Mouse (Mus musculus): Measurements from ENCODE around the gene Ing5. TPM values are rescaled to one million over a fixed set of nuclear protein-coding genes. Genes with fewer than 3 reads are reported as not detected.
A peak's percentile ranks its signal among the peaks of the same experiment; 100 is the strongest.
"Not testable (repeated sequence)": the region's sequence is repeated elsewhere in the genome, so short reads cannot be mapped to it uniquely, and the experiment has no call there.

The Ing5 gene
- total RNA-seq (2021): 10 to 100 TPM in 1 of 2 experiments, 1 to 10 TPM in 1; 9.8 to 10.4 TPM

DNA sequence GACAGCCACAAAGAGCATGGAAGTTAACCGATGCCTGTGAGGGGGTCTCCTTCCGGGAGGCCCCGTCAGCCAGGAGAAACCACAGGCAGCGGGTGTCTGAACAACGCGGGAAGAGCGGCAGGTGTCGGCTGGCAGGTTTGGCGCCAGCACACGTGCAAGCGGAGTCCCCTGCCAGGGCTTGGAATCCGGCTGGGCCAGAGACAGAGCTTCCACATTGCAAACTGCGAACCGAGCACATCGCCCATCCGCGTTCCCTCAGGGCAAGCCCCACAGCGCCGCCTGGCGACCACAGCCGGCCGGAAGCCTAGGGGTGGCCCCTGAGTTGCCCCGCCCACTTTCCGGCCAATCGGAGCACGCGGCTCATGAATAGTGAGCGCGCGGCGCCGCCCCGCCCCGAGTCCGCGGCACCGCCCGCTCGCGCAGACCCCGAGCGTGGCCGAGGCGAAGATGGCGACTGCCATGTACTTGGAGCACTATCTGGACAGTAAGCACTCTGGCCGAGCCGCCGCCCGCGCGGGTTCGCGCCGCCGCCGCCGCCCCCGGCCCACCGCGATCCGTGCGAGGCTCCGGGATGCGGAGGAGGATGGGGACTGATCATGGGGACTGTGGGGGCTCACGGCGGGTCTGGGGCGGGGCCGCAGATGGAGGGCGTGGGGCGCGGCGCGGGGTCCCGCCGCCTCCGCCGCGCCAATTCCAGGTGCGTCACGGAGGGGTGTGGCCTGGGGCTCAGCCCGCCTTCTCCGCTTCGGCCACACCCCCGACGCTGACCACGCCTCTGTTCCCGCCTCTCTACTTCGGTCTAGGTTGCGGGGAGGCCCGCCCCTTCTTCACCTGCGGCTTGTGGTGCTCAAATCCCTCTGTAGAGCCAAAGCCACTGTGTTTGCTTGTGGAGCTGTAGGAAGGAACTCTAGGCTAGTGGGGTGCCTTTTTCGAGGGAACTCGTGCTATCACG lies at the start of gene Ing5:
Gene Ing5, plus strand, starts transcription at position 410 of the 952 bp plus-strand sequence.
- DNase-seq: peak; percentile 100
- intact Hi-C loops (cut with DNase I): loop anchor here (10.0 kb wide), 1 partner anchor 139 kb away; no protein-coding TSS in a partner anchor

DNA sequence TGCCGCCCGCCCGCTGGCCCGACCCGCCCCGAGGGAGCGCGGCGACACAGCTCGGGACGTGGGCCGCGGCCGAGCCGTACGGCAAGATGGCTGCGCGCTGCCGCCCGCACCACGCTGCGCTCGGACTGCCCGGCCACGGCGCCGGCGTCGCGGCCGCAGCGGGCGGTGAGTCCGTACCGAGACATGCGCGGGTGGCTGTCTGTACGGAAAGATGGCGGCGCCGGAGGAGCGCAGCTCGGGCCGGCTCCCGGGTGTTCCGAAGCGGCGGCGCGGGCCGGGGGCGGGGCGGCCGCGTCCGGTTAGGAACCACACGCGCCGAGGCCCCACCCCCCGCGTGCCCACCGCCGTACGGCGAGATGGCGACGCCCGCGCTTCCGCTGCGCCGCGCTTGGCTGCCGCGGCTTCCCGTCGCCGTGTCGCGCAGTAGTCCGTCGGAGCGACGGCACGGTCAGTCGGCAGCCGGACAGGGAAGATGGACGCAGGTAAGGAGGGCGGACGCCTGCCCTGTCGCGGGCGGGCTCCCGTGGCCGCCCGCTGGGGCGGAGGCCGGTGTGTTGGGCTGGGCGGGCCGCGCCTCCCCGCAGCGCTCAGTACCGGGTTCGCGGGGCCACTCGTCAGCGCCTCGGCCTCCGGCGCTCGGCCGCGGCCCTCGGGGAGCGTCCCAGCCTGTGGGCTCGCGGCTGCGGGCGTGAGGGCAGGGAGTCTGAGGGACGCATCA lies 49.0 kb upstream of the Ing5 start, which contains the start of gene Thap4:
Gene Thap4, minus strand, starts transcription at position 292 of the 718 bp plus-strand sequence.
- DNase-seq: peak; percentile 94 to 95
- intact Hi-C loops (cut with DNase I): loop anchor here (2.0 to 10.0 kb wide), 2 partner anchors 46 to 410 kb away; partner anchors contain the start of genes Dtymk, Pask and Ppp1r7

DNA sequence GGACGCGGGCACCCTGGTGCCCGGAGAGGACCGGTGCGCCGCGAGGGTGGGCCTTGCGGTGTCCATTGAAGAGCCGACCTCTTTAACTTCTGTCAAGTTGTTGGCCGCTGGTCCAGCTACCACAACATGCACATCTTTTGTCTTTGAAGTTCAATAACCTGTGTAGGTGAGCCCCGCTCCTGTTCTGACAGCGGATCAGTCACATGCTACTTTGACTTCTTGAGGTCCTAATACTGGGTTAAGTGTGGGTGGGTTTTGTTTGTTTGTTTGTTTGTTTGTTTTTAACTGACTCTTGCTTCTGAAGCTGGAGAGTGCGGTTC lies 48.5 kb upstream of the Ing5 start:
- intact Hi-C loops (cut with DNase I): loop anchor here (2.0 to 10.0 kb wide), 2 partner anchors 46 to 410 kb away; partner anchors contain the start of genes Dtymk, Pask and Ppp1r7
- no peak for DNase-seq

DNA sequence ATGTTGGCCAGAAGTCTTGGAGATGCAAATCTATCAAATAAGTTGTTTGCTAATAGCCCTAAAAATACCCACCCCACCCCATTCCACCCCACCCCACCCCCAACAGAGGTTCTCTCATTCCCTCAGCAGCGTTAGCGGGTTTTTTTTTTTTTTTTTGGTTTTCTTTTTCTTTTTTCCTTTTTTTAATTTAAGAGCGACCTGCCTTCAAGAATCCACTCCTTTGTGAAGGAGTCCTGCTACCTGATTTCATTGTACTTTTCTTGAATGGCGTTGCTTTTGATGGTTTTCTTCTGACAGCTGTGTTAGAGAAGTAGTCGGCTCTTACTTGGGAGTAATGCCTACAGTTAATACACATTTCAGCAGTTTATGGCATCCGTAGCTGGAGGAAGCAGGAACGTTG lies 48.1 kb upstream of the Ing5 start:
- DNase-seq: no peak
- intact Hi-C loops (cut with DNase I): loop anchor here (2.0 to 10.0 kb wide), 2 partner anchors 45 to 411 kb away; partner anchors contain the start of genes Dtymk, Pask and Ppp1r7

DNA sequence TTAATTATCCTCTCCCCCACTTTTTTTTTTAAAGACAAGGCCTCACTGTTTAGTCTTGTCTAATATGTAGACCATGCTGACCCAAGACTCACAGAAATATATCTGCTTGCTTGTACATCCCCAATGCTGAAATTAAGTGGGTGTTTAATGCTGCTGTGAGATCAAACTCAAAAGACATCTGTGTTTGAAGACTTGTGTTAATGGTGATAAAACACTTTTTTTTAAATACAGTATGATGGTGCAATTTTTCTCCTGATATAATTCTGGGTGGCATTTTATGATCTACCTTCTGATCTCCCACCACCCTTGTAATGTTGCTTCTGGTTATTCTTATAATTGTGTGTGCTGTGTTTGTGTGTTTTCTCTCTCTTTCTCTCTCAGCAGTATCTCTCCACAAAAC lies 47.6 kb upstream of the Ing5 start:
- no peak for DNase-seq
- intact Hi-C loops (cut with DNase I): loop anchor here (10.0 kb wide), 1 partner anchor 411 kb away; the partner anchor contains the start of genes Pask and Ppp1r7

DNA sequence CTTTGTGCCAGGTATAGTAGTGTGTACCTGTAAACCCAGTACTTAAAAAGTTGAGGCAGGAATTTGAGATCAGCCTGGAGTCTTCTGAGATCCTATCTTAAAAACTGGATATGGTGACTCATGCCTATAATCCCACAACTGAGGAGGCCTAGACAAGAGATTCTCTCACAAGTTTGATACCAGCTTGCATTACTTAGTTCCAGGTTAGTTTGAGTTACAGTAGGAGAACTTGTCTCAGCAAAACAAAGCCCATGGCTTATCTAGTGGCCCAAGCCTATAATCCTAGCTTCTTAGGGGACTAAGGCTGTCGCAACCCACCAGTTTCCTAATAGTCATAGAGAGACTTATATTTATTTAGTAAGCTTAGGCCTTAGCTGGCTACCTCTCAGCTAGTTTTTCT lies 43.7 kb upstream of the Ing5 start:
- intact Hi-C loops (cut with DNase I): no loop called here
- no peak for DNase-seq

DNA sequence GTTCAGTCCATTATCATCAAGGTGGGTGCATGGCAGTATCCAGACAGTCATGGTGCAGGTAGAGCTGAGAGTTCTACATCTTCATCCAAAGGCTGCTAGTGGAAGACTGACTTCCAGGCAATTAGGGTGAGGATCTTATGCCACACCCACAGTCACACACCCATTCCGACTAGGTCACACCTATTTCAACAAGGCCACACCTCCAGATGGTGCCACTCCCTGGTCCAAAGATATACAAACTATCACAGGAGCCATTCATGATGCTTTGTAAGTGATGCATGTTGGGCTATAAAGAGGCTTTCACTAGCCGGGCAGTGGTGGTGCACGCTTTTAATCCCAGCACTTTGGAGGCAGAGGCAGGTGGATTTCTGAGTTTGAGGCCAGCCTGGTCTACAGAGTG lies 40.2 kb upstream of the Ing5 start:
- intact Hi-C loops (cut with DNase I); DNase-seq: not testable (repeated sequence)

DNA sequence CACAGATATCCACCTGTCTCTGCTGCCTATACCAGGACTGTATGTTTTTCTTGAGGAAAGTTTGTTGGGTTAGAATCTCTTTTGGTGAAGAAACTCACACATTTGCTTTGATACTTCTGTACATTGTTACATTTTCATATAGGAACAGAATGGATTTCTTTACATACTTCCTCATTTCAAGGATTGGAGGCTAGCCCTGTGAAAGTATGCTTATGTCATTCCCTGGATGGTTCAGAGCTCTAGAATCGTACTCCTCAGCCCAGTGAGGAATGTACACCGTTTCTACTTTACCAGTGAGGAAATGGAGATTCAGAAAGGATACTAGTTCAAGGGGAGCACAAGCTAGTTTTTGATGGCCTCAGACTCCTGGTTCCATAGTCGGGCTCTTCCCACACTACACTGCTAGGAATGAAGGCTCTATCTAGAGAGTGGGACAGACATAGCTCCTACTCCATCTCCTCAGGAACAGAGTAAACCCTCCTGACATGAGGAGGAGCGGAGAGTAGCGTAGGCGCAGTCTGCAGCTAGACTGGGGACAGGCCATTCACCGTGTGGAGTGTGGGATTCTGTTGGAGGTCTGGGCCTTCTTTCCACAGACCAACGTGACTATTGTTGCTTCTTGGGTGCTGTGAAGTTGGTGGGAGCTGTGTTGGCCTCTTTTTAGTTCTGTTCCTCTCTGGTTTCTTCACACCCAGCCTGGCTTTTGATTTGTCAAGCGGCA lies 38.7 kb upstream of the Ing5 start:
- DNase-seq: no peak
- intact Hi-C loops (cut with DNase I): no loop called here

DNA sequence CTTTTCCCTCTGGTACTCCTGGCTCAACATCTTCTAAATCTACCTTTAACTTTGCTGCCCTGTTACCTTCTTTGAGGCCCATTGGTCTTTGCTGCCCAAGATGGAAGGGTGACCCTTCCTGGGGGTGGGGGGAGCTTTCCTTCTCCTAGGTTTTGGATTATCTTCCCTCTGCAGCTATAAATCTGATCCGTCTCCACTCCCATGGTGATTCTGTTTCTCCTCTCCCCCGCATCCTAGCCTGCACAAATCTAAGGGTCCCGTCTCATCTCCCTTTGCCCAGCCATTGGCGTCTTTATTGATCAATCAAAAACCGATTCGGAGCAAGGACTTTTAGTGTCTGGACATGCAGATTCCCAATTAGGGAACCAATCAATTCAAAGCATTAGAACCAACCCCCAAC lies 36.2 kb upstream of the Ing5 start:
- no peak for DNase-seq
- intact Hi-C loops (cut with DNase I): no loop called here

DNA sequence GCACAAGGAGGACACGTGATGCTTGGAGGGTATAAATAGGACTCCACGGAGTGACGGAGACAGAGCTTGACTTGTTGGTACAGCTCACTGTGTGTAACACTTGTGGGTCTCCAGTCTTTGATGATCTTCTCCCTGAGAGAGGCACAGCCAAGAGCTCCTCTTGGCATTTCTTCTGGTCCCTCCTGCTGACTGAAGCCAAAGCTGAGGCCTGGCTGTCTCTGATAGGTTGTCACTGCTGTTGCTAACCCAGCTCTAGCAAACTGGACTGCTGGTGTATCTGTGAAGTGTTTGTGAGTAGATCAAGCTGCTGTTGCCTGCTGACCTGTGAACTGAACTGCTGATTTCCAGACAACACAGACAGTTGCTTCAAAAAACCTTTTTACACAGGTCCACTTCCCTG lies 33.9 kb upstream of the Ing5 start:
- peak in 1 of 2 experiments; percentile 10 for DNase-seq
- intact Hi-C loops (cut with DNase I): no loop called here

DNA sequence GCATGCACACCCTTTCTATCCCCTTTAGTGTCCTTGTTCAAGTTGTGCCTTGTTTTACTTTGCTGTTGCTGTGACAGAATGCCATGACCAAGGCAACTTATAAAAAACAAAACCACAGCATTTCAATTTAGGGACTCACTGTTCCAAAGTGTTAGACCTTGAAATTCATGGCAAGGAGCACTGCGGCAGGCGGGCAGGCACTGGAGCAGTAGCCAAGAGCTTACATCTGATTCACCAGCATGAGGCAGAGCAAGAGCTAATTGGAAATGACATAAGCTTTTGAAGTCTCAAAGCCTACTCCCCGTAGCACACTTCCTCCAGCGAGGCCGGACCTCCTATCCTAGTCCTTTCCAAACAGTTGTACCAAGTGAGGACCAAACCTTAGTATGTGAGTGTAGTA lies 27.1 kb upstream of the Ing5 start:
- intact Hi-C loops (cut with DNase I): no loop called here
- no peak for DNase-seq

DNA sequence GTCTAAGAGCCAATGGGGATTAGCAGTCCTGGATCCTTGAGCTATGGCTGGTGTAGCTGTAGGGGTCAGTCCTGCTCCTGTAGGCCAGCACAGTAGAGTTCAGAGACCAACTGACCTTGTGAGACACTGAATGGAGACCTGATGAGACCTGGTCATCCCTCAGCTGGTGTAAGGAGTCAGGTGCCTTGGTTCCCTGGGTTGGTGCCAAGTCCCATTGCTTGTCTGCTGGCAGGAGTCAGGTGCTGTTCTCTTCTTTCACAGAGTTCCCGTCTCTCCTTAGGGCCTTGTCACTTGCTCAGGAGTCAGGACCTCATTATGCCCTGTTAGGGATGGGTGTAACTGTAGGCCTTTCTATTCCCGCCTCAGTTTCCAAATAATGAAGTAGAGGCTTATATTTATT lies 16.9 kb upstream of the Ing5 start:
- no peak for DNase-seq
- intact Hi-C loops (cut with DNase I): no loop called here

DNA sequence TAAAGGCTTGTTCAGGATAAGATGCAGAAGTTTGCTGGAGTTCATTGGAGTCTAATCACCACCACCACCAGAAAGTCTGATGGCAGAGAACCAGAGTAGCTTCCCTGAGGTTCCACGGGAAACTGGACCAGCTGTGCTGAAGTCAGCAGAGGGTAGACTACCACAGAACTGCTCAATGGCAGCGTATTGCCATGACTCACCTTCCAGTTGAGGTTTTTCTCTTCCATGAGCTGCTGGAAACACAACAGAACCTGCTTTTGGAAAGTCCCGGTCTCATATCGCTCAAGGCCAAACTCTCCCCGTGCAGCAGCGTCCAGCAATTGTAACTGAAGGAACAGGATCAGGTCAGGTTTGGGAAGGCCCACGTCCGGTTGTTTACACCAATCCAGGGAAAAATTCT lies 9.2 kb upstream of the Ing5 start:
- intact Hi-C loops (cut with DNase I): loop anchor here (10.0 kb wide), 1 partner anchor 450 kb away; the partner anchor contains the start of genes Pask and Ppp1r7
- DNase-seq: no peak

DNA sequence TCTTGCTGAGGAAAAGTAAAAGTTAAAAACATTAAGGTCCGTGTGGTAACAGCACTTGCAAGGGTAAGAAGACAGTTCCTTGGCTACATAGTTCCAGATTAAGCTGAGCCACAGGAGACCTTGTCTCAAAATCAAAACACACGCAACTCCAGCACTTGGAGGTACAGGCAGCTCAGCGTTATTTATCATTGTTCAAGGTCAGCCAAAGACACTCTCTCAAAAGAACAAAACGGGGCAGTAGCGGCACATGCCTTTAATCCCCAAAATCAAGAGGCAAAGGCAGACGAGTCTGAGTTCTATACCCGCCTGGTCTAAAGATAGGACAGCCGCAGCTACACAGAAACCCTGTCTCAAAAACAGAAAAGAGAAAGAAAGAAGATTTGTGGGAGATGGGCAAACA lies 7.9 kb upstream of the Ing5 start:
- intact Hi-C loops (cut with DNase I): loop anchor here (10.0 kb wide), 1 partner anchor 451 kb away; the partner anchor contains the start of genes Pask and Ppp1r7
- no peak for DNase-seq

DNA sequence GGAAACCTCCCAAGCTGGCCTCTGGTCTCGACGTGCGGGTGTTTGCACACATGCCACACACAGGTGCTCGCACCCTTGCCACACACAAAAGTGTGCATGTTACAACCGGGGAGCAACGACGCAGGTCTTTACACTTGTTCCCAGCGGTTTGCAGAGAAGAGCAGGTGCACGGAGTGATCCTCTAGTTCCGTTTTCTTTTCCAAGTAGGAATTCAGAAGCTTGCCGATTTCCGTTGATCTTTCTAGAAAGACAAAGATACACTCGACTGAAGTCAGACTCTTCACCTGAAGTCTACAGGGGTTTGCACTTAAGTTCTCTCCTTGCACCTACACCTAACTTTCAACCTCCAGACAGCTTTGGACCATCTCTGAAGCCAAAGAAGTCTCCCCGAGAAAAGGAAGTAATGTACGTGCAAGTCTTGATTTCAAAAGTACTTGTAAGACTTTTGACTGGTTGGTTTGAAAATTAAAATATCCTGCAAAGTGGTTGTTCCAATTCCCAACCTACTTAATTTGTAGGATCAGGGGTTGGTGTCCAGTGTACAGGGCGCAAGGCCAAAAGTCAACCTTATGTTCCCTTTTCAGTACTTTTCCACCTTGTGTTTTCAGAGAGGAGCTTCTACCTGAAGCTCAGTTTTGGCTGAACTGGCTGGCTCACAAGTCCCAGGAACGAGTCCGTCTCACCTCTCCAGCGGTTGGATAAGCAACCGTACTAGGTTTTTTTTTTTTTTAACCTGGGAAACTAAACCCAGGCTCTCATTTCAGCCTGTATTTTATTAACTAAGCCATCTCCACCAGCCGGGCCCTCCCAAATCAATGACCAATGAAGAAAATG lies 2.9 kb upstream of the Ing5 start:
- intact Hi-C loops (cut with DNase I): loop anchor here (2.0 to 10.0 kb wide), 2 partner anchors 46 to 136 kb away; partner anchors contain the start of gene Thap4

DNA sequence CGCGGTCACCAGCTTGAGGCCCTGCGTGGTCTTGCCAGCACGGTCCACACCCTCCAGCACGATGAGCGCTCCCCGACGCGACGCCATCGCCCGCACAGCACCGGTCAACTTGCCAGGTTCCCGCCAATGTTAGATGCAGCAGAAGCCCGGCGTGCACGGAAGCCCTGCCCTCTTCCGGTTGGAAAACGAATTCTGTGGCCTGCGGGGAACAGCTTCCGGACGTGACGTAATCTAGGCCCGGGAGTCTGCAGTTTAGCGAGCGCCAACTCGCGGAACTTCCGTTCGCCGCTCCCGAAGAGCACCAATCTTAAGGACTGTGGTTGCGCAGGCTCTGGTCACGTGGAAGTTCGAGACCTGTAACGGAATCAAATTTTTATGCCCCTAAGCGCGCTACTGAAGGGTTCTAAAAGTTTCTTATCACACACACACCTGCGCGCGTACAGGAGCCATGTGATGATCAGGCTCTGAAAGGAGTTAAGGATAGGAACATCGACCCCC lies 2.0 kb upstream of the Ing5 start, which contains the start of gene Dtymk:
Gene Dtymk, minus strand, starts transcription at position 194 of the 498 bp plus-strand sequence.
- intact Hi-C loops (cut with DNase I): loop anchor here (2.0 to 10.0 kb wide), 2 partner anchors 47 to 137 kb away; partner anchors contain the start of gene Thap4

More for the DNA sequence above, 2.9 kb upstream of the Ing5 start:
- no peak for DNase-seq

DNA sequence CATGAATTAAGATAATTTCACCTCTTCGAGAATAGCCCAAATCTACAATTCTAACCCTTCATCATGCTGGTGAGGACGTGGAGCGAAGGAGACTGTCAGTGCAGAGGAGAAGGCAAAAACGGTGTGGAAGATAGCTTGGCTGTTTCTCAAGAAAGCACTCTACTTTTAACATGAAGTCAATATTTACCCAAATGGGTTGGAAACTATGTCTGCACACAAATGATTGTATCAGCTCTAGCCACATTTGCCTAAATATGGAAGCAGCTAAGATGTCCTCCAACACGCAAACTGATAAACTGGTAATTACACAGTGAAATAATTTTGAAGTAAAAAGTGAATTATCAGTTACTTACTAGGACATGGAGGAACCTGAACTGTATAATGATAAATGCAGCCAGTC lies 994 bp upstream of the Ing5 start:
- intact Hi-C loops (cut with DNase I): loop anchor here (10.0 kb wide), 1 partner anchor 138 kb away; no protein-coding TSS in a partner anchor
- no peak for DNase-seq

More for the DNA sequence above, 2.0 kb upstream of the Ing5 start, which contains the start of gene Dtymk:
- peak; percentile 95 for DNase-seq

DNA sequence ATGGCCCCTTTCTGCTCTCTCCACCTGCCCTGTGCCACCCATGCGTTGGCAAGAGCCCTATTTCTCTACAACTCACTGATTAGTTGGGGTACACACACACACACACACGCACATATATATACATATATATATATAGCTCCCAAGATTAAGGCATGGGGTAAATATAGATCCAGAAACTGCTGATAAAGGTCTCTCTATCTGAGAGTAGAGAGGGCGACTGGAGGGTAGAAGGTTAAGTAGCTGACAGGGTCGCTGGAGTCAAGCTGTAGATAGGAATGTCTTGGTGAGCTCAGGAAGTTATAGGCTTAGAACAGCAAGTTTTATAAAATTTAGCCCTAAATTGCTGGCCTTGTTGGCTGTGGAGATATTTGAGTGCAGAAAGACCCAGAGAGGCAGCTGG lies 1.1 kb downstream of the Ing5 start:
- DNase-seq: no peak
- intact Hi-C loops (cut with DNase I): loop anchor here (10.0 kb wide), 1 partner anchor 140 kb away; no protein-coding TSS in a partner anchor

Measured in heart, postnatal 10 days (tissue).